Mouse (Mus musculus): Measurements from ENCODE around the gene Kbtbd4.

DNA sequence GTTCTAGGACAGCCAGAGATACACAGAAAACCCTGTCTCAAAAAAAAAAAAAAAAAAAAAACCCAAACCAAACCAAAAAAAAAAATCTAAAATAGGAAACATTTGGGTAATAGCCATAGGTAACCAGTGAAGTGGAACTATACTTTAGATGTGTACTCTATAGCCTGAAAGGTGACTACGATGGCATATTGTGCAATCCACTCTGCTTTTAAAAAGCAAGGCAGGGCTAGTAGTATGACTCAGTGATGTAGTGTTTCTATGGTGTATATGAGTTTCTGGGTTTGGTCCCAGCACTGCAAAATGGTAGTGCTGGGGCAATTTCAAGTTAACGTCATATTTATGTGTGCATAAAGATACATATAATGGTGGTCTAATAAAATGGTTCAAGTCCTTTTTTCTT is 2.2 kb downstream of the Kbtbd4 start:
- no peak for TF ChIP-seq TAL1 (IDR thresholded peaks at IDR 0.05; ENCODE audit: low read length)
- TF ChIP-seq GATA1 (IDR thresholded peaks at IDR 0.05; ENCODE audit: low read length) = no peak
